Mouse (Mus musculus) myocyte (in vitro differentiated cells): ENCODE measurements at regions not wholly inside any gene's neighbourhood (a gene's known extent, or its start where the extent isn't known, plus 50 kb on each side); places are given as distances from the start of the nearest gene placed in this dataset.

Experiments
- E2F4 ChIP-seq: IDR thresholded peaks from one replicate; pipeline ENCODE4 v1.6.1; 2011; ENCODE audit warnings: mild to moderate bottlenecking, control low read depth, moderate library complexity; ENCODE audit not compliant: insufficient read depth
- MAX ChIP-seq: IDR thresholded peaks from one replicate; pipeline ENCODE4 v1.6.1; 2011; ENCODE audit warnings: low read depth, mild to moderate bottlenecking, control low read depth
- MYOD1 ChIP-seq, 3 experiments: IDR thresholded peaks; one replicate each; pipeline ENCODE4 v1.6.1; 2011; ENCODE audit warnings: control low read depth in 2 of 3, low read depth in 2 of 3, mild to moderate bottlenecking in 2 of 3, moderate library complexity in 1 of 3; ENCODE audit not compliant: insufficient read length in 2 of 3, control insufficient read depth in 1 of 3
- POLR2A ChIP-seq: IDR thresholded peaks from one replicate; pipeline ENCODE4 v1.6.1; 2011; ENCODE audit warnings: low read depth, mild to moderate bottlenecking, control low read depth, moderate library complexity; ENCODE audit not compliant: insufficient read length
- POLR2AphosphoS2 ChIP-seq: IDR thresholded peaks from one replicate; pipeline ENCODE4 v1.6.1; 2011; ENCODE audit warnings: low read depth, control low read depth; ENCODE audit not compliant: insufficient read length
- SRF ChIP-seq: IDR thresholded peaks from one replicate; pipeline ENCODE4 v1.6.1; 2011; ENCODE audit warnings: low read depth; ENCODE audit not compliant: control insufficient read depth, insufficient read length
- TCF12 ChIP-seq: IDR thresholded peaks from one replicate; pipeline ENCODE4 v1.6.1; 2011; ENCODE audit warnings: mild to moderate bottlenecking, control low read depth; ENCODE audit not compliant: poor library complexity, insufficient read depth, severe bottlenecking

GRCm38 (mm10) chr3:133685393-133685792, 140.5 kb upstream of the Tet2 start:
- no peak for TF ChIP-seq TCF12
- no peak for TF ChIP-seq POLR2AphosphoS2
- TF ChIP-seq SRF = no peak
- TF ChIP-seq MYOD1 (IDR thresholded peaks at IDR 0.05; ENCODE audit: control insufficient read depth in 1 of 3, insufficient read length in 2 of 3, low read depth in 2 of 3) = no peak
- TF ChIP-seq POLR2A = no peak
- TF ChIP-seq MAX = no peak
- no peak for TF ChIP-seq E2F4
